Mouse (Mus musculus) kidney, postnatal 0 days (tissue): ENCODE data around the gene Txnrd2. TPM values are rescaled to one million over a fixed set of nuclear protein-coding genes. Genes with fewer than 3 reads are reported as not detected.

Experiments
- ATAC-seq: fragments of 200-750 bp; cut with Nextera tagmentation; replicated peaks from 2 replicates; pipeline ENCODE4 v1.8.0; 2017; ENCODE audit warnings: low read depth, moderate number of reproducible peaks, moderate TSS enrichment, moderate library complexity; ENCODE audit not compliant: low FRiP score
- DNase-seq: peaks from one replicate; pipeline ENCODE4 v3.0.0-alpha.2; 2016; ENCODE audit warnings: low spot score
- H3K27ac ChIP-seq: fragments of 300-500 bp; sonication (generic); 2 replicates; pipeline ENCODE4 v1.5.1; 2014; ENCODE audit warnings: mild to moderate bottlenecking
- H3K27me3 ChIP-seq: fragments of 300-500 bp; sonication (generic); 2 replicates; pipeline ENCODE4 v1.6.1; 2014; ENCODE audit warnings: low read length, mixed read lengths; ENCODE audit not compliant: insufficient read depth
- H3K36me3 ChIP-seq: fragments of 300-500 bp; sonication (generic); 2 replicates; pipeline ENCODE4 v1.6.1; 2014; ENCODE audit warnings: low read length, mixed read lengths; ENCODE audit not compliant: insufficient read depth
- H3K4me1 ChIP-seq: fragments of 300-500 bp; sonication (generic); replicated peaks from 2 replicates; pipeline ENCODE4 v1.6.1; 2014; ENCODE audit warnings: antibody characterized with exemption, low read length, mixed read lengths; ENCODE audit not compliant: insufficient read depth
- H3K4me2 ChIP-seq: fragments of 300-500 bp; sonication (generic); 2 replicates; pipeline ENCODE4 v1.6.1; 2014; ENCODE audit warnings: mild to moderate bottlenecking, low read length, moderate library complexity, mixed read lengths
- H3K4me3 ChIP-seq: fragments of 300-500 bp; sonication (generic); replicated peaks from 2 replicates; pipeline ENCODE4 v1.5.1; 2014; ENCODE audit warnings: low read depth, low read length
- H3K9ac ChIP-seq: fragments of 300-500 bp; sonication (generic); 2 replicates; pipeline ENCODE4 v1.6.1; 2014; ENCODE audit warnings: low read depth, low read length
- H3K9me3 ChIP-seq: fragments of 300-500 bp; sonication (generic); replicated peaks from 2 replicates; pipeline ENCODE4 v1.6.1; 2016; ENCODE audit warnings: low read length, inconsistent platforms, mixed read lengths
- CTCF ChIP-seq: IDR thresholded peaks from 2 replicates; pipeline ENCODE4 v1.5.1; 2016; ENCODE audit warnings: antibody characterized with exemption, low read depth, mild to moderate bottlenecking, moderate library complexity
- WGBS: fragments of 180-500 bp; shearing (Covaris S2); extraction: QIAGEN DNeasy Blood & Tissue Kit; methylation state at CpG from one replicate; pipeline ENCODE4 v1.1.7; 2014; 5-methylcytosine and 5-hydroxymethylcytosine counted together
- polyA plus RNA-seq: library from polyadenylated mRNA; unstranded; fragments of >200 nt; fragmentation: Nextera tagmentation; extraction: Ambion mirVana; gene quantifications from 2 replicates; pipeline ENCODE4 v1.2.1, GENCODE M21; 2015

Gene Txnrd2
- polyA plus RNA-seq, 1 experiment from 2014 or later = 30.6 TPM

- H3K4me1 ChIP-seq = peaks cover 26% of the 10 kb centered on the region
- H3K9ac ChIP-seq = no peak overlapping the region
- no peak overlapping the region for H3K4me2 ChIP-seq
- H3K27ac ChIP-seq = peak overlapping the region; percentile 38
- H3K4me3 ChIP-seq = no peak overlapping the region
- no peaks in the 10 kb centered on the region for H3K27me3 ChIP-seq
- TF ChIP-seq CTCF = no peak
- ATAC-seq = no peak
- H3K36me3 ChIP-seq = no peaks in the 10 kb centered on the region
- H3K9me3 ChIP-seq = no peaks in the 10 kb centered on the region
- WGBS = 50% methylated on average over 6 of the region's 7 CpGs
- no peak for DNase-seq
These were observed 38.2 kb upstream of the Txnrd2 start for GRCm38 (mm10) chr16:18387704-18388582.

GRCm38 (mm10) chr16:18388583-18389435, 37.4 kb upstream of the Txnrd2 start:
- Histone ChIP-seq H3K4me3 (no peak overlapping the region), H3K27me3 (no peaks in the 10 kb centered on the region), H3K4me2 (no peak overlapping the region), H3K27ac (peak overlapping the region; percentile 38; the same call in 1 of the 2 replicates), H3K9me3 (no peaks in the 10 kb centered on the region), H3K36me3 (no peaks in the 10 kb centered on the region), H3K4me1 (peaks cover 28% of the 10 kb centered on the region), H3K9ac (no peak overlapping the region)
- WGBS = 67% methylated on average over 14 of the region's 14 CpGs
- no peak for ATAC-seq
- TF ChIP-seq CTCF = no peak
- DNase-seq = peak; percentile 50

GRCm38 (mm10) chr16:18390399-18390798, 35.8 kb upstream of the Txnrd2 start:
- TF ChIP-seq CTCF = no peak
- DNase-seq (no peak), ATAC-seq (no peak)
- no peak overlapping the region for H3K27ac ChIP-seq
- no peaks in the 10 kb centered on the region for H3K36me3 ChIP-seq
- H3K27me3 ChIP-seq = no peaks in the 10 kb centered on the region
- H3K4me1 ChIP-seq = peaks cover 22% of the 10 kb centered on the region
- H3K4me2 ChIP-seq = no peak overlapping the region
- WGBS = 66% methylated on average over 6 of the region's 6 CpGs
- no peak overlapping the region for H3K9ac ChIP-seq
- H3K4me3 ChIP-seq = no peak overlapping the region
- H3K9me3 ChIP-seq = no peaks in the 10 kb centered on the region

GRCm38 (mm10) chr16:18391127-18391526, 35.1 kb upstream of the Txnrd2 start:
- H3K4me1 ChIP-seq = peaks cover 27% of the 10 kb centered on the region
- no peak overlapping the region for H3K9ac ChIP-seq
- H3K27me3 ChIP-seq = no peaks in the 10 kb centered on the region
- no peak overlapping the region for H3K4me2 ChIP-seq
- H3K27ac ChIP-seq = no peak overlapping the region
- WGBS = 98% methylated on average over 3 of the region's 3 CpGs
- DNase-seq = no peak
- no peak for TF ChIP-seq CTCF
- no peak overlapping the region for H3K4me3 ChIP-seq
- H3K36me3 ChIP-seq = no peaks in the 10 kb centered on the region
- no peaks in the 10 kb centered on the region for H3K9me3 ChIP-seq
- no peak for ATAC-seq

GRCm38 (mm10) chr16:18391728-18392127, 34.5 kb upstream of the Txnrd2 start:
- DNase-seq (no peak), ATAC-seq (no peak)
- no peak overlapping the region for H3K9ac ChIP-seq
- H3K27ac ChIP-seq = no peak overlapping the region
- WGBS = 89% methylated on average over 3 of the region's 3 CpGs
- H3K4me3 ChIP-seq = no peak overlapping the region
- H3K27me3 ChIP-seq = no peaks in the 10 kb centered on the region
- no peak overlapping the region for H3K4me2 ChIP-seq
- H3K36me3 ChIP-seq = 0 out of 2 replicates have a peak, but pooled peaks cover under 1% of the 10 kb centered on the region
- H3K9me3 ChIP-seq = no peaks in the 10 kb centered on the region
- peaks cover 32% of the 10 kb centered on the region for H3K4me1 ChIP-seq
- no peak for TF ChIP-seq CTCF
